In the genomic region with DNA sequence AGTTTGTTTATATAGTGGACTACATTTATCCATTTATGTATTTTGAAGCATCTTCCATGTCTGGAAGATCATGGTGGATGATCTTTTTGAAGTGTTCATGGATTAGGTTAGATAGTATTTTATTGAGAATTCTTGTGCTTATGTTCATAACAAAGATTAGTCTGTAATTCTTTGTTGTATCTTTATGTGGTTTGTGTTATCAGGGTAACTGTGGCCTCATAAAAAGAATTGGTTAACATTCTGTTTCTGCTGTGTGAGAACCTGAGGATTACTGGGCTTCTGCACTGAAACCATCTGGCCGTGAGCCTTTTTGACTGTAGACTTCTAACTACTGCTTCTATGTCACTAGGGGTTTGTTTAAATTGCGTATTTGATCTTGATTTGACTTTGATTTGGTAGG, we compare ENCODE assay signal across 16 mouse cellular contexts.
"Had no signal": no experiment of that assay in that cellular context is flagged by ENCODE, and none has a peak within 500 bp of the region (broad histone marks: within the 10 kb centered on the region; RNA-seq: fewer than 3 reads in every experiment).

No protein-coding gene starts in this region.

- H3K9ac ChIP-seq: neural tube, embryonic 13.5 days; neural tube, embryonic 15.5 days; stomach, embryonic 15.5 days had no signal

- H3K4me2 ChIP-seq: neural tube, embryonic 13.5 days; neural tube, embryonic 15.5 days; stomach, embryonic 15.5 days had no signal

- H3K27ac ChIP-seq: neural tube, embryonic 13.5 days; neural tube, embryonic 15.5 days; stomach, embryonic 15.5 days; stomach, postnatal 0 days had no signal

- H3K27me3 ChIP-seq: neural tube, embryonic 13.5 days; neural tube, embryonic 15.5 days; stomach, embryonic 15.5 days had no signal

- H3K4me1 ChIP-seq: neural tube, embryonic 13.5 days; neural tube, embryonic 15.5 days; stomach, embryonic 15.5 days had no signal

- DNase-seq: retina, postnatal 1 day; right cerebral cortex, adult 18-20 months; right cerebral cortex, postnatal 14 days; right cerebral cortex, postnatal 25 days; right cerebral cortex, postnatal 4 days; spleen, adult 18-20 months; thymus, adult 18-20 months; thymus, adult 2 months; thymus, postnatal 14 days; thymus, postnatal 25 days; thymus, postnatal 36 days; thymus, postnatal 4 days had no signal

- H3K4me3 ChIP-seq: neural tube, embryonic 13.5 days; neural tube, embryonic 15.5 days; stomach, embryonic 15.5 days had no signal

- H3K9me3 ChIP-seq: neural tube, embryonic 13.5 days; neural tube, embryonic 15.5 days; stomach, embryonic 15.5 days had no signal

- H3K36me3 ChIP-seq: stomach, embryonic 15.5 days had no signal
